Mouse (Mus musculus): ENCODE measurements around the gene Brip1. TPM values are rescaled to one million over a fixed set of nuclear protein-coding genes. Genes with fewer than 3 reads are reported as not detected.
A peak's percentile ranks its signal among the peaks of the same experiment; 100 is the strongest.

Gene Brip1
- polyA plus RNA-seq, 1 experiment from 2014 or later = 13.7 TPM

GRCm38 (mm10) chr11:86038701-86039100 is 162.3 kb downstream of the Brip1 start:
- no peak overlapping the region for H3K27ac ChIP-seq (ENCODE audit: low read length)
- H3K9ac ChIP-seq (replicated peaks; ENCODE audit: low read depth, low read length) = no peak overlapping the region
- H3K27me3 ChIP-seq (ENCODE audit: control insufficient read depth, insufficient read depth, low read length) = no peaks in the 10 kb centered on the region
- no peak overlapping the region for H3K4me3 ChIP-seq (ENCODE audit: low read depth, low read length)
- 64% methylated on average over 13 of the region's 13 CpGs for WGBS
- no peaks in the 10 kb centered on the region for H3K4me1 ChIP-seq (ENCODE audit: control insufficient read depth, insufficient read depth, low read length)
- H3K36me3 ChIP-seq (ENCODE audit: control insufficient read depth, insufficient read depth, low read length) = no peaks in the 10 kb centered on the region
- H3K9me3 ChIP-seq (ENCODE audit: control insufficient read depth, low read depth, low read length) = no peaks in the 10 kb centered on the region
- ATAC-seq (ENCODE audit: insufficient number of reproducible peaks, insufficient read depth, low FRiP score, low read depth) = no peak
- no peak overlapping the region for H3K4me2 ChIP-seq (replicated peaks; ENCODE audit: low read depth, low read length)

GRCm38 (mm10) chr11:86032910-86033309 is 168.1 kb downstream of the Brip1 start:
- H3K9ac ChIP-seq (replicated peaks; ENCODE audit: low read depth, low read length) = no peak overlapping the region
- H3K4me2 ChIP-seq (replicated peaks; ENCODE audit: low read depth, low read length) = no peak overlapping the region
- WGBS = 48% methylated on average over 4 of the region's 4 CpGs
- H3K9me3 ChIP-seq (ENCODE audit: control insufficient read depth, low read depth, low read length) = no peaks in the 10 kb centered on the region
- no peaks in the 10 kb centered on the region for H3K36me3 ChIP-seq (ENCODE audit: control insufficient read depth, insufficient read depth, low read length)
- H3K4me1 ChIP-seq (ENCODE audit: control insufficient read depth, insufficient read depth, low read length) = peaks cover 7% of the 10 kb centered on the region; the same call in 1 of the 2 replicates
- H3K27me3 ChIP-seq (ENCODE audit: control insufficient read depth, insufficient read depth, low read length) = no peaks in the 10 kb centered on the region
- no peak for ATAC-seq (ENCODE audit: insufficient number of reproducible peaks, insufficient read depth, low FRiP score, low read depth)
- no peak overlapping the region for H3K27ac ChIP-seq (ENCODE audit: low read length)
- H3K4me3 ChIP-seq (ENCODE audit: low read depth, low read length) = no peak overlapping the region

GRCm38 (mm10) chr11:86028034-86028433 is 173.0 kb downstream of the Brip1 start:
- WGBS = 20% methylated on average over 5 of the region's 5 CpGs
- ATAC-seq (ENCODE audit: insufficient number of reproducible peaks, insufficient read depth, low FRiP score, low read depth) = no peak; the same call in 1 of the 2 replicates

GRCm38 (mm10) chr11:86026556-86027194 is 174.3 kb downstream of the Brip1 start:
- ATAC-seq (ENCODE audit: insufficient number of reproducible peaks, insufficient read depth, low FRiP score, low read depth) = no peak
- 24% methylated on average over 7 of the region's 7 CpGs for WGBS
- H3K4me3 ChIP-seq (ENCODE audit: low read depth, low read length) = no peak overlapping the region
- no peaks in the 10 kb centered on the region for H3K36me3 ChIP-seq (ENCODE audit: control insufficient read depth, insufficient read depth, low read length)
- H3K4me2 ChIP-seq (replicated peaks; ENCODE audit: low read depth, low read length) = no peak overlapping the region
- no peak overlapping the region for H3K9ac ChIP-seq (replicated peaks; ENCODE audit: low read depth, low read length)
- H3K27me3 ChIP-seq (ENCODE audit: control insufficient read depth, insufficient read depth, low read length) = no peaks in the 10 kb centered on the region
- peaks cover 13% of the 10 kb centered on the region; the same call in 1 of the 2 replicates for H3K4me1 ChIP-seq (ENCODE audit: control insufficient read depth, insufficient read depth, low read length)
- no peak overlapping the region for H3K27ac ChIP-seq (ENCODE audit: low read length)
- H3K9me3 ChIP-seq (ENCODE audit: control insufficient read depth, low read depth, low read length) = no peaks in the 10 kb centered on the region

More at GRCm38 (mm10) chr11:86028034-86028433, 173.0 kb downstream of the Brip1 start:
- H3K9ac ChIP-seq (replicated peaks; ENCODE audit: low read depth, low read length) = no peak overlapping the region
- H3K4me1 ChIP-seq (ENCODE audit: control insufficient read depth, insufficient read depth, low read length) = peaks cover 13% of the 10 kb centered on the region; the same call in 1 of the 2 replicates
- H3K36me3 ChIP-seq (ENCODE audit: control insufficient read depth, insufficient read depth, low read length) = no peaks in the 10 kb centered on the region
- H3K27me3 ChIP-seq (ENCODE audit: control insufficient read depth, insufficient read depth, low read length) = no peaks in the 10 kb centered on the region
- no peak overlapping the region for H3K4me3 ChIP-seq (ENCODE audit: low read depth, low read length)
- H3K9me3 ChIP-seq (ENCODE audit: control insufficient read depth, low read depth, low read length) = no peaks in the 10 kb centered on the region
- no peak overlapping the region for H3K4me2 ChIP-seq (replicated peaks; ENCODE audit: low read depth, low read length)
- H3K27ac ChIP-seq (ENCODE audit: low read length) = no peak overlapping the region

- H3K4me1 ChIP-seq (ENCODE audit: control insufficient read depth, insufficient read depth, low read length) = 0 out of 2 replicates have a peak, but pooled peaks cover 6% of the 10 kb centered on the region
- WGBS = 26% methylated on average over 4 of the region's 4 CpGs
- H3K4me3 ChIP-seq (ENCODE audit: low read depth, low read length) = no peak overlapping the region
- H3K27me3 ChIP-seq (ENCODE audit: control insufficient read depth, insufficient read depth, low read length) = no peaks in the 10 kb centered on the region
- H3K9me3 ChIP-seq (ENCODE audit: control insufficient read depth, low read depth, low read length) = no peaks in the 10 kb centered on the region
- H3K4me2 ChIP-seq (replicated peaks; ENCODE audit: low read depth, low read length) = no peak overlapping the region
- peak overlapping the region; percentile 3; the same call in 1 of the 2 replicates for H3K27ac ChIP-seq (ENCODE audit: low read length)
- peak; percentile 83; the same call in 1 of the 2 replicates for ATAC-seq (ENCODE audit: insufficient number of reproducible peaks, insufficient read depth, low FRiP score, low read depth)
- no peaks in the 10 kb centered on the region for H3K36me3 ChIP-seq (ENCODE audit: control insufficient read depth, insufficient read depth, low read length)
- H3K9ac ChIP-seq (replicated peaks; ENCODE audit: low read depth, low read length) = no peak overlapping the region
Measured at GRCm38 (mm10) chr11:86022439-86022838, 178.6 kb downstream of the Brip1 start.

GRCm38 (mm10) chr11:86020033-86020432 is 181.0 kb downstream of the Brip1 start:
- H3K9ac ChIP-seq (replicated peaks; ENCODE audit: low read depth, low read length) = no peak overlapping the region
- ATAC-seq (ENCODE audit: insufficient number of reproducible peaks, insufficient read depth, low FRiP score, low read depth) = no peak
- no peaks in the 10 kb centered on the region for H3K27me3 ChIP-seq (ENCODE audit: control insufficient read depth, insufficient read depth, low read length)
- no peak overlapping the region for H3K27ac ChIP-seq (ENCODE audit: low read length)
- H3K4me3 ChIP-seq (ENCODE audit: low read depth, low read length) = no peak overlapping the region
- no peaks in the 10 kb centered on the region for H3K9me3 ChIP-seq (ENCODE audit: control insufficient read depth, low read depth, low read length)
- 41% methylated on average over 1 of the region's 1 CpGs for WGBS
- no peaks in the 10 kb centered on the region for H3K4me1 ChIP-seq (ENCODE audit: control insufficient read depth, insufficient read depth, low read length)
- no peak overlapping the region for H3K4me2 ChIP-seq (replicated peaks; ENCODE audit: low read depth, low read length)
- no peaks in the 10 kb centered on the region for H3K36me3 ChIP-seq (ENCODE audit: control insufficient read depth, insufficient read depth, low read length)

GRCm38 (mm10) chr11:86016242-86016641 is 184.8 kb downstream of the Brip1 start:
- ATAC-seq (ENCODE audit: insufficient number of reproducible peaks, insufficient read depth, low FRiP score, low read depth) = no peak
- H3K36me3 ChIP-seq (ENCODE audit: control insufficient read depth, insufficient read depth, low read length) = no peaks in the 10 kb centered on the region
- no peak overlapping the region for H3K4me2 ChIP-seq (replicated peaks; ENCODE audit: low read depth, low read length)
- no peak overlapping the region for H3K27ac ChIP-seq (ENCODE audit: low read length)
- H3K27me3 ChIP-seq (ENCODE audit: control insufficient read depth, insufficient read depth, low read length) = no peaks in the 10 kb centered on the region
- H3K4me3 ChIP-seq (ENCODE audit: low read depth, low read length) = no peak overlapping the region
- H3K4me1 ChIP-seq (ENCODE audit: control insufficient read depth, insufficient read depth, low read length) = no peaks in the 10 kb centered on the region
- 50% methylated on average over 11 of the region's 11 CpGs for WGBS
- H3K9ac ChIP-seq (replicated peaks; ENCODE audit: low read depth, low read length) = no peak overlapping the region
- no peaks in the 10 kb centered on the region for H3K9me3 ChIP-seq (ENCODE audit: control insufficient read depth, low read depth, low read length)

- H3K9ac ChIP-seq (replicated peaks; ENCODE audit: low read depth, low read length) = no peak overlapping the region
- no peaks in the 10 kb centered on the region for H3K27me3 ChIP-seq (ENCODE audit: control insufficient read depth, insufficient read depth, low read length)
- no peaks in the 10 kb centered on the region for H3K36me3 ChIP-seq (ENCODE audit: control insufficient read depth, insufficient read depth, low read length)
- no peak overlapping the region for H3K4me2 ChIP-seq (replicated peaks; ENCODE audit: low read depth, low read length)
- no peak for ATAC-seq (ENCODE audit: insufficient number of reproducible peaks, insufficient read depth, low FRiP score, low read depth)
- no peak overlapping the region for H3K27ac ChIP-seq (ENCODE audit: low read length)
- WGBS = 50% methylated on average over 2 of the region's 2 CpGs
- H3K9me3 ChIP-seq (ENCODE audit: control insufficient read depth, low read depth, low read length) = no peaks in the 10 kb centered on the region
- no peaks in the 10 kb centered on the region for H3K4me1 ChIP-seq (ENCODE audit: control insufficient read depth, insufficient read depth, low read length)
- H3K4me3 ChIP-seq (ENCODE audit: low read depth, low read length) = no peak overlapping the region
Measured at GRCm38 (mm10) chr11:86013087-86013486, 187.9 kb downstream of the Brip1 start.

- WGBS = 88% methylated on average over 4 of the region's 4 CpGs
- Histone ChIP-seq H3K27ac (ENCODE audit: low read length) (no peak overlapping the region), H3K9me3 (ENCODE audit: control insufficient read depth, low read depth, low read length) (no peaks in the 10 kb centered on the region), H3K9ac (replicated peaks; ENCODE audit: low read depth, low read length) (no peak overlapping the region), H3K4me3 (ENCODE audit: low read depth, low read length) (no peak overlapping the region), H3K4me1 (ENCODE audit: control insufficient read depth, insufficient read depth, low read length) (no peaks in the 10 kb centered on the region), H3K4me2 (replicated peaks; ENCODE audit: low read depth, low read length) (no peak overlapping the region), H3K36me3 (ENCODE audit: control insufficient read depth, insufficient read depth, low read length) (no peaks in the 10 kb centered on the region), H3K27me3 (ENCODE audit: control insufficient read depth, insufficient read depth, low read length) (no peaks in the 10 kb centered on the region)
- no peak for ATAC-seq (ENCODE audit: insufficient number of reproducible peaks, insufficient read depth, low FRiP score, low read depth)
Measured at GRCm38 (mm10) chr11:86010458-86010857, 190.5 kb downstream of the Brip1 start.

All from stomach, embryonic 14.5 days (tissue).